Comparison of ENCODE assay signal across 9 mouse cellular contexts in genomic region chr19:53904833-53905480, GRCm38 (mm10). TPM values are rescaled to one million over a fixed set of nuclear protein-coding genes. Genes with fewer than 3 reads are reported as not detected.
A peak's percentile ranks its signal among the peaks of the same experiment; 100 is the strongest.
DNase-seq lines count a peak whose midpoint lies in the region; ATAC-seq and TF ChIP-seq lines count a peak whose summit lies in the region.
"Had no signal": no experiment of that assay in that cellular context is flagged by ENCODE, and none has a peak within 500 bp of the region (broad histone marks: within the 10 kb centered on the region; RNA-seq: fewer than 3 reads in every experiment).

No protein-coding gene starts in this region.

- no peak overlapping the region for H3K27ac ChIP-seq in heart, embryonic 14.5 days (replicated peaks in 1 of 2; ENCODE audit: control insufficient read depth in 1 of 2, insufficient read depth in 1 of 2, low read depth in 2 of 2, low read length in 2 of 2)
- no peak overlapping the region for H3K27ac ChIP-seq in cortical plate, adult 2 months (ENCODE audit: insufficient read depth, low read length)
- H3K27ac ChIP-seq in hindbrain, postnatal 0 days, result no peak overlapping the region
- H3K27ac ChIP-seq in midbrain, embryonic 15.5 days, result no peak overlapping the region

- intact Hi-C loops in heart, postnatal 25 days (cut with DNase I), result loop anchor here (2.0 kb wide), 1 partner anchor 136 kb away; no protein-coding TSS in a partner anchor

- ATAC-seq in heart, embryonic 14.5 days (ENCODE audit: insufficient number of reproducible peaks, insufficient read depth, low FRiP score, low read depth), result no peak
- ATAC-seq in hindbrain, postnatal 0 days, result no peak
- ATAC-seq in midbrain, embryonic 15.5 days (replicated peaks), result no peak

- WGBS in heart, embryonic 14.5 days, result 56% methylated on average over 7 of the region's 7 CpGs
- 52% methylated on average over 7 of the region's 7 CpGs for WGBS in hindbrain, postnatal 0 days
- 60% methylated on average over 7 of the region's 7 CpGs for WGBS in midbrain, embryonic 15.5 days

- no peak for TF ChIP-seq POLR2A in cortical plate, adult 2 months (IDR thresholded peaks at IDR 0.05; ENCODE audit: extremely low read depth, insufficient read depth, low read length)

- H3K9ac ChIP-seq in heart, embryonic 14.5 days (ENCODE audit: low read length), result peak overlapping the region; percentile 88
- no peak overlapping the region for H3K9ac ChIP-seq in hindbrain, postnatal 0 days (replicated peaks; ENCODE audit: low read length)
- H3K9ac ChIP-seq in midbrain, embryonic 15.5 days, result no peak overlapping the region; the same call in 1 of the 2 replicates

- H3K27me3 ChIP-seq in heart, embryonic 14.5 days (ENCODE audit: control insufficient read depth, insufficient read depth, low read length), result no peaks in the 10 kb centered on the region
- H3K27me3 ChIP-seq in hindbrain, postnatal 0 days (ENCODE audit: insufficient read depth, low read length), result no peaks in the 10 kb centered on the region
- no peaks in the 10 kb centered on the region for H3K27me3 ChIP-seq in midbrain, embryonic 15.5 days (replicated peaks)

- DNase-seq in heart, postnatal 25 days (ENCODE audit: low spot score), result no peak
- no peak for DNase-seq in hindbrain, postnatal 0 days (ENCODE audit: low spot score)
- no peak for DNase-seq in layer of hippocampus, adult 18-20 months (ENCODE audit: low spot score in 2 of 2)
- no peak for DNase-seq in frontal cortex, postnatal 10 days (ENCODE audit: low spot score in 2 of 2)
- DNase-seq in frontal cortex, postnatal 14 days (ENCODE audit: low spot score in 2 of 2), result no peak
- DNase-seq: cerebellum, postnatal 10 days had no signal

- H3K4me2 ChIP-seq in heart, embryonic 14.5 days (ENCODE audit: low read length), result peak overlapping the region; percentile 79
- peak overlapping the region; percentile 68 for H3K4me2 ChIP-seq in hindbrain, postnatal 0 days (ENCODE audit: low read depth, low read length)
- peak overlapping the region; percentile 73 for H3K4me2 ChIP-seq in midbrain, embryonic 15.5 days

- peak overlapping the region in 1 of 2 experiments; percentile 96; a peak in 2 of 4 replicates for H3K4me3 ChIP-seq in heart, embryonic 14.5 days (ENCODE audit: control insufficient read depth in 1 of 2, insufficient read depth in 1 of 2, low read depth in 1 of 2, low read length in 2 of 2)
- H3K4me3 ChIP-seq in cortical plate, adult 2 months (ENCODE audit: insufficient read depth, low read length), result peak overlapping the region; percentile 83; the same call in 1 of the 2 replicates
- H3K4me3 ChIP-seq in hindbrain, postnatal 0 days (ENCODE audit: low read length), result peak overlapping the region; percentile 96
- peak overlapping the region; percentile 97 for H3K4me3 ChIP-seq in midbrain, embryonic 15.5 days

- peaks cover 16% of the 10 kb centered on the region for H3K36me3 ChIP-seq in heart, embryonic 14.5 days (ENCODE audit: control insufficient read depth, insufficient read depth, low read length)
- H3K36me3 ChIP-seq in hindbrain, postnatal 0 days (ENCODE audit: insufficient read depth, low read length), result peaks cover 3% of the 10 kb centered on the region; the same call in 1 of the 2 replicates
- peaks cover 8% of the 10 kb centered on the region for H3K36me3 ChIP-seq in midbrain, embryonic 15.5 days (replicated peaks)

- H3K9me3 ChIP-seq in heart, embryonic 14.5 days (ENCODE audit: control insufficient read depth, low read length), result no peaks in the 10 kb centered on the region
- no peaks in the 10 kb centered on the region for H3K9me3 ChIP-seq in hindbrain, postnatal 0 days (ENCODE audit: low read length)
- H3K9me3 ChIP-seq in midbrain, embryonic 15.5 days, result no peaks in the 10 kb centered on the region

- no peak for TF ChIP-seq CTCF in cortical plate, adult 2 months (IDR thresholded peaks at IDR 0.05; ENCODE audit: extremely low read depth, insufficient read depth, low read length)
- TF ChIP-seq CTCF in hindbrain, postnatal 0 days (IDR thresholded peaks at IDR 0.05; ENCODE audit: low read depth), result no peak

- peaks cover 8 to 24% of the 10 kb centered on the region in 2 experiments for H3K4me1 ChIP-seq in heart, embryonic 14.5 days (ENCODE audit: control insufficient read depth in 2 of 2, insufficient read depth in 2 of 2, low read length in 2 of 2)
- H3K4me1 ChIP-seq in cortical plate, adult 2 months (ENCODE audit: control insufficient read depth, insufficient read depth, low read length), result peaks cover 16% of the 10 kb centered on the region
- peaks cover 7% of the 10 kb centered on the region for H3K4me1 ChIP-seq in hindbrain, postnatal 0 days (ENCODE audit: insufficient read depth, low read length)
- H3K4me1 ChIP-seq in midbrain, embryonic 15.5 days, result peaks cover 22% of the 10 kb centered on the region

RNA-seq across cellular contexts. Expression of gene Pdcd4, which starts 12.9 kb away (rescaled TPM):
- polyA plus RNA-seq in heart, embryonic 14.5 days (2014; fragmentation: Nextera tagmentation; extraction: Ambion mirVana), result 39.6 and 45.6 TPM in 2 replicates
- 10 to 100 TPM; 20.9 to 25.1 TPM for total RNA-seq in heart, postnatal 25 days (2021)
- polyA plus RNA-seq in cortical plate, adult 2 months (2012; rRNA removed), result 54.9 and 61.1 TPM in 2 replicates
- 10.0 and 13.1 TPM in 2 replicates for total RNA-seq in hindbrain, postnatal 0 days (2014; rRNA removed)
- polyA plus RNA-seq in hindbrain, postnatal 0 days (2015; fragmentation: Nextera tagmentation; extraction: Ambion mirVana), result 83.9 and 90.8 TPM in 2 replicates
- 59.7 and 64.9 TPM in 2 replicates for polyA plus RNA-seq in midbrain, embryonic 15.5 days (2015; fragmentation: Nextera tagmentation; extraction: Ambion mirVana)
- total RNA-seq in layer of hippocampus, adult 18-20 months (2021), result 100 to 1,000 TPM; 118 to 123 TPM

RNA-seq across cellular contexts. Expression of gene Shoc2, which starts 39.1 kb away (rescaled TPM):
- polyA plus RNA-seq in heart, embryonic 14.5 days (2014; fragmentation: Nextera tagmentation; extraction: Ambion mirVana), result 40.8 and 41.8 TPM in 2 replicates
- 10 to 100 TPM; 27.6 to 30.5 TPM for total RNA-seq in heart, postnatal 25 days (2021)
- polyA plus RNA-seq in cortical plate, adult 2 months (2012; rRNA removed), result 35.0 and 35.5 TPM in 2 replicates
- total RNA-seq in hindbrain, postnatal 0 days (2014; rRNA removed), result 66.1 and 69.8 TPM in 2 replicates
- polyA plus RNA-seq in hindbrain, postnatal 0 days (2015; fragmentation: Nextera tagmentation; extraction: Ambion mirVana), result 44.0 and 47.7 TPM in 2 replicates
- 56.9 and 60.6 TPM in 2 replicates for polyA plus RNA-seq in midbrain, embryonic 15.5 days (2015; fragmentation: Nextera tagmentation; extraction: Ambion mirVana)
- total RNA-seq in layer of hippocampus, adult 18-20 months (2021), result 10 to 100 TPM; 46.3 to 51.5 TPM

RNA-seq across cellular contexts. Expression of gene Bbip1, which starts 39.5 kb away (rescaled TPM):
- polyA plus RNA-seq in heart, embryonic 14.5 days (2014; fragmentation: Nextera tagmentation; extraction: Ambion mirVana), result 61.4 and 73.4 TPM in 2 replicates
- 10 to 100 TPM; 36.5 to 38.7 TPM for total RNA-seq in heart, postnatal 25 days (2021)
- polyA plus RNA-seq in cortical plate, adult 2 months (2012; rRNA removed), result 81.2 and 89.1 TPM in 2 replicates
- 43.6 and 53.7 TPM in 2 replicates for total RNA-seq in hindbrain, postnatal 0 days (2014; rRNA removed)
- 146 and 166 TPM in 2 replicates for polyA plus RNA-seq in hindbrain, postnatal 0 days (2015; fragmentation: Nextera tagmentation; extraction: Ambion mirVana)
- polyA plus RNA-seq in midbrain, embryonic 15.5 days (2015; fragmentation: Nextera tagmentation; extraction: Ambion mirVana), result 116 and 123 TPM in 2 replicates
- total RNA-seq in layer of hippocampus, adult 18-20 months (2021), result 10 to 100 TPM; 46.4 to 49.1 TPM
